Mouse (Mus musculus) limb, embryonic 13.5 days (tissue): ENCODE results near the gene Pou2f2. TPM values are rescaled to one million over a fixed set of nuclear protein-coding genes. Genes with fewer than 3 reads are reported as not detected.

Source experiments
- ATAC-seq: fragments of 200-750 bp; cut with Nextera tagmentation; 2 replicates; pipeline ENCODE4 v1.8.0; 2017; ENCODE audit warnings: low read depth, moderate number of reproducible peaks, moderate TSS enrichment; ENCODE audit not compliant: low FRiP score
- H3K27ac ChIP-seq: fragments of 300-500 bp; sonication (generic); 2 replicates; pipeline ENCODE4 v1.5.1; 2015; ENCODE audit warnings: inconsistent platforms, mild to moderate bottlenecking, moderate library complexity
- H3K27me3 ChIP-seq: fragments of 300-500 bp; sonication (generic); 2 replicates; pipeline ENCODE4 v1.6.1; 2015; ENCODE audit warnings: mild to moderate bottlenecking, inconsistent platforms
- H3K36me3 ChIP-seq: fragments of 300-500 bp; sonication (generic); 2 replicates; pipeline ENCODE4 v1.6.1; 2015; ENCODE audit warnings: inconsistent platforms, mild to moderate bottlenecking, moderate library complexity
- H3K4me1 ChIP-seq: fragments of 300-500 bp; sonication (generic); 2 replicates; pipeline ENCODE4 v1.6.1; 2015; ENCODE audit warnings: inconsistent platforms
- H3K4me2 ChIP-seq: fragments of 300-500 bp; sonication (generic); replicated peaks from 2 replicates; pipeline ENCODE4 v1.6.1; 2015; ENCODE audit warnings: inconsistent platforms, mild to moderate bottlenecking, moderate library complexity
- H3K4me3 ChIP-seq: fragments of 300-500 bp; sonication (generic); 2 replicates; pipeline ENCODE4 v1.5.1; 2015; ENCODE audit warnings: moderate library complexity, mild to moderate bottlenecking, inconsistent platforms
- H3K9ac ChIP-seq: fragments of 300-500 bp; sonication (generic); 2 replicates; pipeline ENCODE4 v1.6.1; 2015; ENCODE audit warnings: mild to moderate bottlenecking, inconsistent platforms
- H3K9me3 ChIP-seq: fragments of 300-500 bp; sonication (generic); 2 replicates; pipeline ENCODE4 v1.6.1; 2016; ENCODE audit warnings: inconsistent platforms
- WGBS: fragments of 180-500 bp; shearing (Covaris S2); methylation state at CpG from one replicate; pipeline ENCODE4 v1.1.7; 2015; 5-methylcytosine and 5-hydroxymethylcytosine counted together
- polyA plus RNA-seq: library from polyadenylated mRNA; unstranded; fragments of >200 nt; fragmentation: Nextera tagmentation; extraction: Ambion mirVana; gene quantifications from 2 replicates; pipeline ENCODE4 v1.2.1, GENCODE M21; 2015

Gene Pou2f2
- polyA plus RNA-seq, 1 experiment from 2014 or later: 2.0 TPM

GRCm38 (mm10) chr7:25080431-25080830, 99.1 kb downstream of the Pou2f2 start:
- 94% methylated on average over 13 of the region's 13 CpGs for WGBS
- no peak overlapping the region for H3K9ac ChIP-seq
- H3K36me3 ChIP-seq: peaks cover 67% of the 10 kb centered on the region

GRCm38 (mm10) chr7:25079496-25080026, 100.0 kb downstream of the Pou2f2 start:
- Histone ChIP-seq H3K9me3 (no peaks in the 10 kb centered on the region), H3K27me3 (no peaks in the 10 kb centered on the region), H3K27ac (no peak overlapping the region), H3K4me3 (no peak overlapping the region), H3K9ac (peak overlapping the region; percentile 95; the same call in 1 of the 2 replicates), H3K36me3 (peaks cover 58% of the 10 kb centered on the region), H3K4me1 (peaks cover 21% of the 10 kb centered on the region), H3K4me2 (no peak overlapping the region)
- ATAC-seq: no peak
- WGBS: 84% methylated on average over 12 of the region's 12 CpGs

More at GRCm38 (mm10) chr7:25080431-25080830, 99.1 kb downstream of the Pou2f2 start:
- Histone ChIP-seq H3K4me1 (peaks cover 21% of the 10 kb centered on the region), H3K9me3 (no peaks in the 10 kb centered on the region), H3K27me3 (no peaks in the 10 kb centered on the region), H3K4me3 (no peak overlapping the region), H3K4me2 (no peak overlapping the region), H3K27ac (no peak overlapping the region)
- no peak for ATAC-seq

GRCm38 (mm10) chr7:25077414-25077755, 102.1 kb downstream of the Pou2f2 start:
- Histone ChIP-seq H3K27me3 (no peaks in the 10 kb centered on the region), H3K27ac (peak overlapping the region; percentile 97), H3K4me1 (peaks cover 31% of the 10 kb centered on the region), H3K4me2 (peak overlapping the region; percentile 86), H3K4me3 (peak overlapping the region; percentile 87), H3K36me3 (peaks cover 36% of the 10 kb centered on the region), H3K9me3 (no peaks in the 10 kb centered on the region), H3K9ac (peak overlapping the region; percentile 95)
- WGBS: under 1% methylated on average over 33 of the region's 33 CpGs
- peak; percentile 49 for ATAC-seq

GRCm38 (mm10) chr7:25076663-25077413, 102.7 kb downstream of the Pou2f2 start:
- peak; percentile 97 for ATAC-seq
- peak overlapping the region; percentile 87 for H3K4me3 ChIP-seq
- no peaks in the 10 kb centered on the region for H3K27me3 ChIP-seq
- H3K4me2 ChIP-seq: peak overlapping the region; percentile 86
- H3K4me1 ChIP-seq: peaks cover 31% of the 10 kb centered on the region
- peak overlapping the region; percentile 95 for H3K9ac ChIP-seq
- WGBS: under 1% methylated on average over 56 of the region's 56 CpGs
- H3K27ac ChIP-seq: peak overlapping the region; percentile 97
- peaks cover 31% of the 10 kb centered on the region for H3K36me3 ChIP-seq
- H3K9me3 ChIP-seq: no peaks in the 10 kb centered on the region

- Histone ChIP-seq H3K4me1 (peaks cover 37% of the 10 kb centered on the region), H3K9ac (peak overlapping the region; percentile 74), H3K4me2 (peak overlapping the region; percentile 68), H3K27me3 (no peaks in the 10 kb centered on the region), H3K36me3 (peaks cover 25% of the 10 kb centered on the region), H3K27ac (peak overlapping the region; percentile 93), H3K4me3 (peak overlapping the region; percentile 87), H3K9me3 (no peaks in the 10 kb centered on the region)
- ATAC-seq: no peak
- WGBS: 23% methylated on average over 7 of the region's 7 CpGs
Measured at GRCm38 (mm10) chr7:25076296-25076662, 103.2 kb downstream of the Pou2f2 start.

GRCm38 (mm10) chr7:25073924-25074323, 105.6 kb downstream of the Pou2f2 start:
- 83% methylated on average over 8 of the region's 8 CpGs for WGBS
- peak overlapping the region; percentile 86; the same call in 1 of the 2 replicates for H3K27ac ChIP-seq
- ATAC-seq: no peak
- no peaks in the 10 kb centered on the region for H3K27me3 ChIP-seq
- peaks cover 6% of the 10 kb centered on the region; the same call in 1 of the 2 replicates for H3K36me3 ChIP-seq
- no peak overlapping the region for H3K4me2 ChIP-seq
- no peak overlapping the region for H3K4me3 ChIP-seq
- peaks cover 55% of the 10 kb centered on the region for H3K4me1 ChIP-seq
- no peaks in the 10 kb centered on the region for H3K9me3 ChIP-seq
- no peak overlapping the region for H3K9ac ChIP-seq

GRCm38 (mm10) chr7:25072716-25073390, 106.7 kb downstream of the Pou2f2 start:
- Histone ChIP-seq H3K27ac (peak overlapping the region; percentile 86), H3K27me3 (no peaks in the 10 kb centered on the region), H3K4me2 (peak overlapping the region; percentile 91), H3K9me3 (no peaks in the 10 kb centered on the region), H3K9ac (peak overlapping the region; percentile 91), H3K4me1 (peaks cover 44% of the 10 kb centered on the region), H3K36me3 (peaks cover 13% of the 10 kb centered on the region), H3K4me3 (peak overlapping the region; percentile 81)
- peak; percentile 6; the same call in 1 of the 2 replicates for ATAC-seq
- WGBS: 1% methylated on average over 20 of the region's 33 CpGs

GRCm38 (mm10) chr7:25071979-25072715, 107.4 kb downstream of the Pou2f2 start, which contains the start of the genes Grik5 and Zfp574:
Gene Grik5 (minus strand): TSS chr7:25072346.
Gene Zfp574 (plus strand): TSS chr7:25072567.
- Histone ChIP-seq H3K36me3 (peaks cover 21% of the 10 kb centered on the region), H3K4me2 (peak within 1 kb of the TSS; percentile 91), H3K4me3 (peak within 1 kb of the TSS; percentile 81), H3K9ac (peak within 1 kb of the TSS; percentile 91), H3K27me3 (no peaks in the 10 kb centered on the region), H3K4me1 (peaks cover 43% of the 10 kb centered on the region), H3K27ac (peak within 1 kb of the TSS; percentile 86), H3K9me3 (no peaks in the 10 kb centered on the region)
- ATAC-seq: no peak
- under 1% methylated on average over 25 of the region's 28 CpGs for WGBS

- no peaks in the 10 kb centered on the region for H3K9me3 ChIP-seq
- H3K27ac ChIP-seq: no peak overlapping the region
- no peak overlapping the region for H3K4me2 ChIP-seq
- peaks cover 53% of the 10 kb centered on the region for H3K36me3 ChIP-seq
- WGBS: 29% methylated on average over 2 of the region's 2 CpGs
- H3K27me3 ChIP-seq: no peaks in the 10 kb centered on the region
- peaks cover 35% of the 10 kb centered on the region for H3K4me1 ChIP-seq
- no peak overlapping the region for H3K4me3 ChIP-seq
- ATAC-seq: no peak
- H3K9ac ChIP-seq: no peak overlapping the region
Measured at GRCm38 (mm10) chr7:25068724-25069123, 110.8 kb downstream of the Pou2f2 start.

- 87% methylated on average over 22 of the region's 22 CpGs for WGBS
- Histone ChIP-seq H3K9ac (no peak overlapping the region), H3K36me3 (peaks cover 59% of the 10 kb centered on the region), H3K4me1 (peaks cover 29% of the 10 kb centered on the region), H3K27ac (no peak overlapping the region), H3K27me3 (no peaks in the 10 kb centered on the region), H3K9me3 (no peaks in the 10 kb centered on the region), H3K4me2 (no peak overlapping the region), H3K4me3 (no peak overlapping the region)
- no peak for ATAC-seq
Measured at GRCm38 (mm10) chr7:25067909-25068656, 111.4 kb downstream of the Pou2f2 start.

- Histone ChIP-seq H3K27me3 (no peaks in the 10 kb centered on the region), H3K4me2 (no peak overlapping the region), H3K4me1 (peaks cover 27% of the 10 kb centered on the region), H3K4me3 (no peak overlapping the region), H3K9ac (no peak overlapping the region), H3K9me3 (no peaks in the 10 kb centered on the region), H3K36me3 (peaks cover 67% of the 10 kb centered on the region), H3K27ac (no peak overlapping the region)
- no peak for ATAC-seq
- WGBS: 69% methylated on average over 7 of the region's 7 CpGs
Measured at GRCm38 (mm10) chr7:25067338-25067737, 112.2 kb downstream of the Pou2f2 start.
